Mouse (Mus musculus) adrenal gland, postnatal 14 days (tissue): ENCODE results near the gene 1520401A03Rik. TPM values are rescaled to one million over a fixed set of nuclear protein-coding genes. Genes with fewer than 3 reads are reported as not detected.

Source experiments
- DNase-seq: peaks from one replicate; pipeline ENCODE4 v3.0.0; 2021; ENCODE audit warnings: mixed read lengths
- total RNA-seq: library from RNA; stranded (reverse); gene quantifications from 2 replicates; pipeline ENCODE4 v1.2.3, GENCODE M21; 2021

Gene 1520401A03Rik
- total RNA-seq, 1 experiment from 2014 or later = 1.9 TPM

GRCm38 (mm10) chr17:23700079-23700478, 22.5 kb downstream of the 1520401A03Rik start:
- DNase-seq = peak; percentile 96

- DNase-seq = peak; percentile 60
Observed at GRCm38 (mm10) chr17:23699131-23700077, 23.2 kb downstream of the 1520401A03Rik start.

- no peak for DNase-seq
Observed at GRCm38 (mm10) chr17:23695801-23696200, 26.8 kb downstream of the 1520401A03Rik start.

- DNase-seq = no peak
Observed at GRCm38 (mm10) chr17:23694491-23694890, 28.1 kb downstream of the 1520401A03Rik start.

- no peak for DNase-seq
Observed at GRCm38 (mm10) chr17:23683856-23684672, 38.5 kb downstream of the 1520401A03Rik start, which contains the start of gene Cldn9. Gene Cldn9 (minus strand): TSS chr17:23684026.

GRCm38 (mm10) chr17:23683226-23683625, 39.4 kb downstream of the 1520401A03Rik start:
- no peak for DNase-seq

- no peak for DNase-seq
Observed at GRCm38 (mm10) chr17:23682530-23682929, 40.1 kb downstream of the 1520401A03Rik start.

- DNase-seq = no peak
Observed at GRCm38 (mm10) chr17:23682092-23682491, 40.5 kb downstream of the 1520401A03Rik start.

- peak; percentile 70 for DNase-seq
Observed at GRCm38 (mm10) chr17:23681086-23681485, 41.5 kb downstream of the 1520401A03Rik start.

- DNase-seq = no peak
Observed at GRCm38 (mm10) chr17:23680336-23680735, 42.2 kb downstream of the 1520401A03Rik start.

GRCm38 (mm10) chr17:23679127-23679835, 43.3 kb downstream of the 1520401A03Rik start, which contains the start of gene Cldn6:
Gene Cldn6 (plus strand): TSS chr17:23679249.
- DNase-seq = no peak

- DNase-seq = peak; percentile 92
Observed at GRCm38 (mm10) chr17:23677236-23677679, 45.3 kb downstream of the 1520401A03Rik start, which contains the start of gene Tnfrsf12a. Gene Tnfrsf12a (minus strand): TSS chr17:23677468.

GRCm38 (mm10) chr17:23676473-23677031, 46.0 kb downstream of the 1520401A03Rik start:
- DNase-seq = peak; percentile 90

GRCm38 (mm10) chr17:23675564-23676281, 46.9 kb downstream of the 1520401A03Rik start:
- DNase-seq = peak; percentile 89

- DNase-seq = peak; percentile 87
Observed at GRCm38 (mm10) chr17:23675127-23675526, 47.5 kb downstream of the 1520401A03Rik start.

GRCm38 (mm10) chr17:23674271-23674952, 48.2 kb downstream of the 1520401A03Rik start:
- DNase-seq = peak; percentile 23

GRCm38 (mm10) chr17:23673424-23674073, 49.0 kb downstream of the 1520401A03Rik start, which contains the start of the genes Hcfc1r1 and Thoc6:
Gene Hcfc1r1 (plus strand): TSS chr17:23673596.
Gene Thoc6 (minus strand): TSS chr17:23673882.
- peak; percentile 94 for DNase-seq

GRCm38 (mm10) chr17:23672761-23673160, 49.8 kb downstream of the 1520401A03Rik start:
- DNase-seq = no peak

GRCm38 (mm10) chr17:23671519-23671918, 51.1 kb downstream of the 1520401A03Rik start:
- no peak for DNase-seq
